Comparison of ENCODE assay signal across 25 mouse cellular contexts in genomic region chr3:58961166-58961565, GRCm38 (mm10).
"Had no signal": no experiment of that assay in that cellular context is flagged by ENCODE, and none has a peak within 500 bp of the region (broad histone marks: within the 10 kb centered on the region; RNA-seq: fewer than 3 reads in every experiment).

No protein-coding gene starts in this region.

- H3K9me3 ChIP-seq: heart, embryonic 10.5 days; heart, embryonic 12.5 days; hindbrain, embryonic 10.5 days; hindbrain, embryonic 12.5 days; intestine, embryonic 15.5 days; kidney, embryonic 15.5 days; limb, embryonic 10.5 days; limb, embryonic 12.5 days; liver, embryonic 13.5 days; liver, embryonic 15.5 days had no signal

- H3K9ac ChIP-seq: heart, embryonic 12.5 days; hindbrain, embryonic 12.5 days; hindbrain, embryonic 14.5 days; intestine, embryonic 15.5 days; kidney, embryonic 15.5 days; limb, embryonic 12.5 days; liver, embryonic 13.5 days; liver, embryonic 15.5 days had no signal

- H3K27me3 ChIP-seq: heart, embryonic 12.5 days; hindbrain, embryonic 12.5 days; intestine, embryonic 15.5 days; kidney, embryonic 15.5 days; limb, embryonic 12.5 days; liver, embryonic 13.5 days; liver, embryonic 15.5 days had no signal

- H3K36me3 ChIP-seq: heart, embryonic 10.5 days; heart, embryonic 12.5 days; hindbrain, embryonic 10.5 days; hindbrain, embryonic 12.5 days; intestine, embryonic 15.5 days; kidney, embryonic 15.5 days; limb, embryonic 10.5 days; limb, embryonic 12.5 days; liver, embryonic 13.5 days; liver, embryonic 15.5 days had no signal

- H3K4me1 ChIP-seq: heart, embryonic 12.5 days; hindbrain, embryonic 10.5 days; hindbrain, embryonic 12.5 days; intestine, embryonic 15.5 days; kidney, embryonic 15.5 days; limb, embryonic 10.5 days; limb, embryonic 12.5 days; liver, embryonic 15.5 days had no signal

- DNase-seq: gastrocnemius, adult 2 months; gastrocnemius, postnatal 10 days; gastrocnemius, postnatal 25 days; heart, adult 18-20 months; heart, postnatal 10 days; heart, postnatal 4 days; kidney, adult 2 months; kidney, adult 9 months; kidney, postnatal 14 days; kidney, postnatal 36 days; layer of hippocampus, adult 9-11 months; layer of hippocampus, postnatal 36 days; liver; liver, embryonic 13.5 days had no signal

- H3K27ac ChIP-seq: gastrocnemius, adult 2 months; heart, embryonic 10.5 days; hindbrain, embryonic 10.5 days; hindbrain, embryonic 12.5 days; hindbrain, embryonic 14.5 days; intestine, embryonic 15.5 days; kidney, embryonic 15.5 days; kidney, postnatal 0 days; limb, embryonic 10.5 days; limb, embryonic 12.5 days; liver, embryonic 13.5 days; liver, embryonic 15.5 days had no signal

- H3K4me3 ChIP-seq: gastrocnemius, adult 2 months; heart, embryonic 10.5 days; heart, embryonic 12.5 days; hindbrain, embryonic 10.5 days; hindbrain, embryonic 12.5 days; intestine, embryonic 15.5 days; kidney, embryonic 15.5 days; limb, embryonic 10.5 days; limb, embryonic 12.5 days; liver, embryonic 13.5 days; liver, embryonic 15.5 days had no signal
